Mouse (Mus musculus): ENCODE measurements around the gene Vmn1r39. TPM values are rescaled to one million over a fixed set of nuclear protein-coding genes. Genes with fewer than 3 reads are reported as not detected.

Vmn1r39 gene
- not detected for polyA plus RNA-seq (2014; fragmentation: Illumina TruSeq; extraction: RNeasy Lipid Tissue Mini Kit (QIAGEN cat#74804); ENCODE audit: low read depth, low replicate concordance)

GRCm38 (mm10) chr6:66810509-66810908, at the start of gene Vmn1r39:
TSS of gene Vmn1r39 (minus strand) at chr6:66810609.

DNA sequence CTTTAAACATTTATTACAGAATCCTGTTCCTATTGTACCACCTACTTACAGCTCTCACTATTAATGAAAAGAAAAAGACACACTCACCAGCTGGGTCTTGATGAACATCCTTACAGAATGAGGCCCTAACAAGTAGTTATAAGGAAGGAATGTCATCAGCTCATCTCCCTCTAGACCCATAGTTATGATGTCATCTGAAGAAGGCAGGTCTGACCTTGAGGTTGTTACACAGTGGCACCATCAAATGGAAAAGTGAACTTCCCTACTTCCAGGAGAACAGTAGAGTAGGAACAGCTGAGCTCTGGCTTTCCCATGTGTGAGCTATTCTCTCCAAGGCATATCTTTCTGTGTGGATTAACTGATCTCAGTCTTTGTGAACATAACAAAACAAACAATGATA, 27.9 kb downstream of the Vmn1r39 start, which contains the start of gene Vmn1r38:
TSS of gene Vmn1r38 (minus strand) at position 101 of the 400 bp plus-strand sequence.

Other genes starting within 250 kb of the Vmn1r39 start
- gene Vmn1r33, start 192.3 kb downstream of the Vmn1r39 start, polyA plus RNA-seq (2014; fragmentation: Illumina TruSeq; extraction: RNeasy Lipid Tissue Mini Kit (QIAGEN cat#74804); ENCODE audit: low read depth, low replicate concordance): not detected
- gene Vmn1r34, start 166.7 kb downstream of the Vmn1r39 start, polyA plus RNA-seq (2014; fragmentation: Illumina TruSeq; extraction: RNeasy Lipid Tissue Mini Kit (QIAGEN cat#74804); ENCODE audit: low read depth, low replicate concordance): not detected
- gene Vmn1r35, start 124.7 kb downstream of the Vmn1r39 start, polyA plus RNA-seq (2014; fragmentation: Illumina TruSeq; extraction: RNeasy Lipid Tissue Mini Kit (QIAGEN cat#74804); ENCODE audit: low read depth, low replicate concordance): not detected
- not detected for gene Vmn1r36, start 91.4 kb downstream of the Vmn1r39 start, polyA plus RNA-seq (2014; fragmentation: Illumina TruSeq; extraction: RNeasy Lipid Tissue Mini Kit (QIAGEN cat#74804); ENCODE audit: low read depth, low replicate concordance)
- not detected for gene Vmn1r37, start 81.2 kb downstream of the Vmn1r39 start, polyA plus RNA-seq (2014; fragmentation: Illumina TruSeq; extraction: RNeasy Lipid Tissue Mini Kit (QIAGEN cat#74804); ENCODE audit: low read depth, low replicate concordance)
- gene Vmn1r38, start 28.0 kb downstream of the Vmn1r39 start, polyA plus RNA-seq (2014; fragmentation: Illumina TruSeq; extraction: RNeasy Lipid Tissue Mini Kit (QIAGEN cat#74804); ENCODE audit: low read depth, low replicate concordance): not detected
- gene Gng12, start 85.8 kb upstream of the Vmn1r39 start, polyA plus RNA-seq (2014; fragmentation: Illumina TruSeq; extraction: RNeasy Lipid Tissue Mini Kit (QIAGEN cat#74804); ENCODE audit: low read depth, low replicate concordance): 512 TPM
- gene Gadd45a, start 226.8 kb upstream of the Vmn1r39 start, polyA plus RNA-seq (2014; fragmentation: Illumina TruSeq; extraction: RNeasy Lipid Tissue Mini Kit (QIAGEN cat#74804); ENCODE audit: low read depth, low replicate concordance): 78.6 TPM